Mouse (Mus musculus) cerebellum, postnatal 10 days (tissue): ENCODE measurements around the gene Stx1a.

ENCODE experiments used
- DNase-seq, 2 experiments: peaks; one replicate each; pipeline ENCODE4 v3.0.0; 2021; ENCODE audit warnings: mixed read lengths in 2 of 2

The Stx1a gene

GRCm38 (mm10) chr5:135086871-135087270 is 63.6 kb downstream of the Stx1a start:
- DNase-seq, result no peak

- no peak for DNase-seq
These were observed 66.4 kb downstream of the Stx1a start, which contains the start of gene Mlxipl for GRCm38 (mm10) chr5:135089653-135090052. Gene Mlxipl (plus strand): TSS chr5:135089890.
